Mouse (Mus musculus) heart, postnatal 0 days (tissue): ENCODE measurements at regions not wholly inside any gene's neighbourhood (a gene's known extent, or its start where the extent isn't known, plus 50 kb on each side); places are given as distances from the start of the nearest gene placed in this dataset.

Experiments used
- ATAC-seq: fragments of 200-750 bp; cut with Nextera tagmentation; 2 replicates; pipeline ENCODE4 v1.8.0; 2017; ENCODE audit warnings: low read depth, moderate number of reproducible peaks, moderate library complexity; ENCODE audit not compliant: insufficient read depth
- DNase-seq: peaks from one replicate; pipeline ENCODE4 v3.0.0-alpha.2; 2016; ENCODE audit warnings: low spot score
- H3K27ac ChIP-seq: fragments of 300-500 bp; sonication (generic); 2 replicates; pipeline ENCODE4 v1.5.1; 2014; ENCODE audit warnings: low read depth, mild to moderate bottlenecking
- H3K27me3 ChIP-seq: fragments of 300-500 bp; sonication (generic); 2 replicates; pipeline ENCODE4 v1.6.1; 2014; ENCODE audit warnings: low read length, mixed read lengths; ENCODE audit not compliant: control insufficient read depth, insufficient read depth
- H3K36me3 ChIP-seq: fragments of 300-500 bp; sonication (generic); replicated peaks from 2 replicates; pipeline ENCODE4 v1.6.1; 2014; ENCODE audit warnings: low read length, mixed read lengths; ENCODE audit not compliant: control insufficient read depth, insufficient read depth
- H3K4me1 ChIP-seq: fragments of 300-500 bp; sonication (generic); 2 replicates; pipeline ENCODE4 v1.6.1; 2014; ENCODE audit warnings: antibody characterized with exemption; ENCODE audit not compliant: control insufficient read depth, insufficient read depth
- H3K4me2 ChIP-seq: fragments of 300-500 bp; sonication (generic); 2 replicates; pipeline ENCODE4 v1.6.1; 2014; ENCODE audit warnings: low read depth, mild to moderate bottlenecking, low read length, moderate library complexity
- H3K4me3 ChIP-seq: fragments of 300-500 bp; sonication (generic); 2 replicates; pipeline ENCODE4 v1.5.1; 2014; ENCODE audit warnings: low read depth, low read length
- H3K9ac ChIP-seq: fragments of 300-500 bp; sonication (generic); replicated peaks from 2 replicates; pipeline ENCODE4 v1.6.1; 2014; ENCODE audit warnings: low read depth, low read length, mixed read lengths
- H3K9me3 ChIP-seq: fragments of 300-500 bp; sonication (generic); replicated peaks from 2 replicates; pipeline ENCODE4 v1.6.1; 2016; ENCODE audit warnings: low read length; ENCODE audit not compliant: control insufficient read depth
- CTCF ChIP-seq: IDR thresholded peaks from 2 replicates; pipeline ENCODE4 v1.5.1; 2016; ENCODE audit warnings: antibody characterized with exemption, control low read depth, low read depth
- EP300 ChIP-seq: IDR thresholded peaks from 2 replicates; pipeline ENCODE4 v1.6.1; 2016; ENCODE audit warnings: antibody characterized with exemption, low read depth
- WGBS: fragments of 180-500 bp; shearing (Covaris S2); extraction: QIAGEN DNeasy Blood & Tissue Kit; methylation state at CpG from one replicate; pipeline ENCODE4 v1.1.7; 2014; 5-methylcytosine and 5-hydroxymethylcytosine counted together

DNA sequence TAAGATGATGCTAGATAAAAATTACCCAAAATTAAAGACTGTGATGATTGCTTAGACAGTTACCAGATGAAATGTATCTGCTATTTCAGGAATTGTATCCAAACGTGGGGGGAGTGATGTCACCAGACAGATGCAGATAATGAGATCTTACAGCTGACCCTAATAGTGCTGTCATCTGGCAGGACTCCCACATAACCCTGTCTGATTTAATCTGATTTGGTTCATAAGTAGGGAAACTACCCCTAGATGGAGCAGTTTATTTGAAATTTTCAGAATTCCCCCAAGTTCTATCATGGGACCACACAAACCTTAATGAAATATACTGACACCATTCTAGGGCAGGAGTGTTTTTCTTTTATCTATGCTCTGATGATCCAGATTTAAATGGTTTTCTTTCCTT lies 278.4 kb upstream of the Zic4 start:
- H3K36me3 ChIP-seq = no peaks in the 10 kb centered on the region
- no peaks in the 10 kb centered on the region for H3K27me3 ChIP-seq
- no peak overlapping the region for H3K27ac ChIP-seq
- no peaks in the 10 kb centered on the region for H3K9me3 ChIP-seq
- no peak for TF ChIP-seq CTCF
- TF ChIP-seq EP300 = no peak
- no peaks in the 10 kb centered on the region for H3K4me1 ChIP-seq
- DNase-seq = no peak
- no peak overlapping the region for H3K9ac ChIP-seq
- WGBS = 11% methylated on average over 1 of the region's 1 CpGs
- no peak overlapping the region for H3K4me2 ChIP-seq
- H3K4me3 ChIP-seq = no peak overlapping the region
- ATAC-seq = no peak

DNA sequence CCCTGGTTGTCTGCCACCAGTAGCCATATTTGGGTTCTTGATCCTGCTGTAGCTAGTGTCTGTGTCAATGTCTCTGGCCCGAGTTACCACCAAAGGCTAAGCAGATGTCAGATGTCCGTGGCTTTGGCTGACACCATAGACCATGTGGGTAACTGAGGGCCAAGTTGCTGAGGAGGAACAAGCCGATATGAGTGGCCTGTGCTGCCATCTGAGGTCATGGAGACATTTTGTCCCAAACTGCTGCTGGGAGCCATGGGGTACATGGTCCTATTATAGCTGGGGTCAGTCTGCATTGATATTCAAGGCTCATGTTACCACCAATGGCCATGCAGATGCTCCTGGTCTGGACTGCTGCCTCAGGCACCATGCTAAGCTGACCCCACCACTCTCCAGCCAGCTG lies 276.3 kb upstream of the Zic4 start:
- no peak overlapping the region for H3K27ac ChIP-seq
- no peak overlapping the region for H3K4me2 ChIP-seq
- H3K4me1 ChIP-seq = no peaks in the 10 kb centered on the region
- WGBS = 69% methylated on average over 3 of the region's 3 CpGs
- ATAC-seq = no peak
- no peaks in the 10 kb centered on the region for H3K36me3 ChIP-seq
- no peak overlapping the region for H3K4me3 ChIP-seq
- H3K27me3 ChIP-seq = no peaks in the 10 kb centered on the region
- no peak for DNase-seq
- no peak overlapping the region for H3K9ac ChIP-seq
- TF ChIP-seq CTCF (no peak), EP300 (no peak)
- no peaks in the 10 kb centered on the region for H3K9me3 ChIP-seq

DNA sequence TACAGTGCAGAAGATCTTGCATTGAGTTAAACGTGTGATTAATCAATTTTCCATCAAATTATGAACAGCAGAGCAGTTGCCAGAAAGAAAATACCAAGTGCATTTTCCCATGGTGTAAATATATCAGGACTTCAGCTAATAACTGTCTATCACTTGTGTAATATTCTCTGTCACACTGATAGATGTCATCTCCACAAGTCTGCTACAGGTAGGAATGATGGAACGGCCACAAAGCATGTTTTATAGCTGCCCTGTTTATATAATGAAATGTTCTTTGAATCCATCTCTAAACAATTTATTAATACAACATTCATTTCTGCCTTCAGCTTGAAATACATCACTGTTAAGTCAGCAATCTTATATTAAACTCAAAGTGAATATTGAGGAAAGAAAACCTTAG lies 272.9 kb upstream of the Zic4 start:
- Histone ChIP-seq H3K4me2 (no peak overlapping the region), H3K27ac (no peak overlapping the region), H3K4me1 (no peaks in the 10 kb centered on the region), H3K9me3 (no peaks in the 10 kb centered on the region), H3K27me3 (no peaks in the 10 kb centered on the region), H3K9ac (no peak overlapping the region), H3K4me3 (no peak overlapping the region), H3K36me3 (no peaks in the 10 kb centered on the region)
- WGBS = 54% methylated on average over 2 of the region's 2 CpGs
- ATAC-seq = no peak
- no peak for DNase-seq
- TF ChIP-seq CTCF = no peak
- no peak for TF ChIP-seq EP300

DNA sequence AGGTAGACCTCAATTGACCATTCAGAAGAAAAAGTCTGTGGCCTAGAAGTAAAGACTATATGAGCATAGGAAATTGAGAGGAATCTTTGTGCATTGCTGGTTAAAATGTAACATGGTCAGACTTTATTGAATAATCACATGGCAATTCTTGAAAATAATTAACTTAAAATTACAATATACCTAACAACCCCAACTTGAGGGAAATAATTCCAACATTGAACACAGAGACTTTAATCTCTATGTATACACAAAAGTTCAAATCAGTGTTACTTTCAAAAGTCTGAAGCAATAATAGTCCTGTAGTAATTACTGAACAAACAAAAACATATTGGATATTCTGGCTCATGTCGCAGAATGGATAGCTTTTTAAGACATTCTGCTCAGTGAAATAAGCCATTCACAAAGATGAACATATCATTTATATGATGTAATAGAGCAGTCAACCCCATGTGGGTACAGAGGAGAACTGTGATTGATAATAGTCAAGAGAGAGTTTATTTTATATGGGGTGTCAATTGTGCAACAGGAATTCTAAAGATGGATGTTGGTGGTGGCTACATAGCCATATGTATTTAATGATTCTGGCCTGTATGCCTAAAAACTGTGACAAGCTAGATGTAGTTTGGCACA lies 270.7 kb upstream of the Zic4 start:
- WGBS = 90% methylated on average over 1 of the region's 1 CpGs
- H3K9ac ChIP-seq = no peak overlapping the region
- no peaks in the 10 kb centered on the region for H3K36me3 ChIP-seq
- H3K4me3 ChIP-seq = no peak overlapping the region
- TF ChIP-seq EP300 (no peak), CTCF (no peak)
- H3K4me2 ChIP-seq = no peak overlapping the region
- no peaks in the 10 kb centered on the region for H3K27me3 ChIP-seq
- H3K9me3 ChIP-seq = no peaks in the 10 kb centered on the region
- no peak for DNase-seq
- no peak overlapping the region for H3K27ac ChIP-seq
- ATAC-seq = no peak
- no peaks in the 10 kb centered on the region for H3K4me1 ChIP-seq

DNA sequence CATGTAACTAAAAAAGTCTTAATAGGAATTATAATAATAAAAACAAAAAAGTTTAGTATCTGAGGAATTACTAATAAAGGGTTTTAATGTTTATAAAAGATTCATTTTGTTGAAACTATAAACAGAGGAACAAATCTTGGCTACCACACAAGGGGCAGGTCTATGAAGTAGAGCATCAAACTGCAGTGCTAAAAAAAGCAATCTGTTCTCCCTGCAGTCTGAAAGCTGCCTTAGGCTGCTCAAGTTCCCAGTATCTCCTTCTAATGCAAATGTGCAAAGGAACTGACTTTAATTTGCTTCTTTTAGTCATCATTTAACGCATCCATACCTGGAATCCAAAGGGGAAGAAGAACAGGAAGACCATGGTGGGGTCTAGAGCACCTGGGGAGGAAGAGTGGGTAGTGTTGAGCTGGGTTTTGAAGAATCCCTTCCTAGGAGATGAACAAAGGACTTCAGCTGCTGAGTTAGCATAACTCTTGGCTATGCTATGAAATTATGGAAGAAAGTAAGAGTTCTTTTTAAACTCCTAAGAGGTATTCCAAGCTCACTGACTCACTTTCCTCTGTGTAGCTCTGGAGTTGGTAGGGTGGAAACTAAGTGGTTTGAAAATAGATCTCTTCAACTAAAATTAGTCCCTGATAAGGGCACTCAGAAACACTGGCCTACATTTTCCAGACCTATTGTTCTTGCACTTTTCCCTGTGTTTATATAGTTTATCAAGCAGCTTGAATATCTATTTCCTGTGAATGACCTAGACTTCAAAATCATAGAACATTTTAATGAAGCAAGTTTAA lies 260.4 kb upstream of the Zic4 start:
- Histone ChIP-seq H3K27me3 (no peaks in the 10 kb centered on the region), H3K27ac (peak overlapping the region; percentile 89), H3K9ac (peak overlapping the region; percentile 11), H3K4me3 (peak overlapping the region; percentile 26; the same call in 1 of the 2 replicates), H3K9me3 (no peaks in the 10 kb centered on the region), H3K4me1 (0 out of 2 replicates have a peak, but pooled peaks cover 3% of the 10 kb centered on the region), H3K36me3 (no peaks in the 10 kb centered on the region), H3K4me2 (peak overlapping the region; percentile 58)
- 25% methylated on average over 1 of the region's 1 CpGs for WGBS
- ATAC-seq (peak; percentile 89), DNase-seq (peak; percentile 78)
- TF ChIP-seq CTCF (no peak), EP300 (no peak)
